Mouse (Mus musculus) layer of hippocampus, postnatal 10 days (tissue): Measurements from ENCODE around the gene Wipf2. TPM values are rescaled to one million over a fixed set of nuclear protein-coding genes. Genes with fewer than 3 reads are reported as not detected.

Experiments used
- DNase-seq, 2 experiments: peaks; one replicate each; pipeline ENCODE4 v3.0.0; 2021; ENCODE audit warnings: low spot score in 2 of 2
- total RNA-seq, 2 experiments: library from RNA; stranded (reverse); gene quantifications; 2 replicates each; pipeline ENCODE4 v1.2.3; 2021

Wipf2 gene
- total RNA-seq, 2 experiments from 2014 or later: 29.7 to 30.9 TPM

DNA sequence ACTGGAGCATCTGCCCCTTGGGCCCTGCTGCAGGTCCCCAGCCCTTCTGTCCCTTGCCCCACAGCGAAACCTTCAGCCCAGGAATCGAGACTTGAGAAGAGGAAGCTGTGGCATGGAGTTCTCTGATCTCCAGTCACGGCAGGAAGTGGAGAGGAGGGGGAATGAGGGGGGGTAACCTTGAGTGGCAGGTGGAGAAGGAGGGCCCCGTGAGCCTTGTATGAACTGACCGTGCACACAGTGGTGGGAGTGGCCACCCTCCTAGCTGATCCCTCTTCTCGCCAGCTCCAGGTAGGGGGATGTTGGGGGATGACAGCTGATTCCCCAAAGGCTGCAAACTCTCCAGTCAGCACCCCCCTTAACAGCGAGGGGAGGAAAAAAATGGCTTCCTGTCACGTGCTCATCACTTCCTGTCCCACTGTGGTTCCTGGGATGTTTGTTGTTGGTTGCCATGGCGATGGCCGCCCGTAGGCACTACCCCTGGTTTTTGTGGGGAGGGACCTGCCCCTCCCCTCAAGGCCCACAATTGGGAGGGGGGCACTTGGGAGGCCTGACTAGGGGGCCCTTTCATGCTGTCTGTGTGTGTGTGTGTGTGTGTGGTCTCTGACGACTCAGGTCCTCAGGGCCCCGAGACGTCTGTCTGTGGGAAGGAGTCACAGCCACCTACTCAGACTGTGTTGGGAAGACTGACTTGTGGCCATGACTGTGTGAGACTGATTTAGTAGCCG, 78.5 kb downstream of the Wipf2 start:
- DNase-seq: peak; percentile 70 to 73

DNA sequence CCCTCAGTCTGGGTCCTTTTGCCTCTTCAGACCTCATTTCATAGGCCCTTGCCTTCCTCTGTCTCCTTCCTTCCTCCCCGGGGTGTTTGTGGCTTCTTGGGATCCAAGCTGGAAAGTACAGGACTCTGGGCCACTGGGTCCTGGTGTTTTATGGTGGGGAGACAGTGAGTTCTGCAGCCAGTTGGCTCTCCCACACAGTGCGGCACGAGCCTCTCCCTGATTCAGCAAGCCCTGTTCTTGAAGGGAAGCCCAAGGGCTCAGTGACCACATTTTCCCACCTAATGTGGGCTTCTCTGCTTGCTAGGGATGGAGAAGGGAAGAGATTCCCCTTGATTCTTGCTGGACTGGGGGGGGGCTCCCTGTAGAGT, 79.1 kb downstream of the Wipf2 start:
- no peak for DNase-seq

DNA sequence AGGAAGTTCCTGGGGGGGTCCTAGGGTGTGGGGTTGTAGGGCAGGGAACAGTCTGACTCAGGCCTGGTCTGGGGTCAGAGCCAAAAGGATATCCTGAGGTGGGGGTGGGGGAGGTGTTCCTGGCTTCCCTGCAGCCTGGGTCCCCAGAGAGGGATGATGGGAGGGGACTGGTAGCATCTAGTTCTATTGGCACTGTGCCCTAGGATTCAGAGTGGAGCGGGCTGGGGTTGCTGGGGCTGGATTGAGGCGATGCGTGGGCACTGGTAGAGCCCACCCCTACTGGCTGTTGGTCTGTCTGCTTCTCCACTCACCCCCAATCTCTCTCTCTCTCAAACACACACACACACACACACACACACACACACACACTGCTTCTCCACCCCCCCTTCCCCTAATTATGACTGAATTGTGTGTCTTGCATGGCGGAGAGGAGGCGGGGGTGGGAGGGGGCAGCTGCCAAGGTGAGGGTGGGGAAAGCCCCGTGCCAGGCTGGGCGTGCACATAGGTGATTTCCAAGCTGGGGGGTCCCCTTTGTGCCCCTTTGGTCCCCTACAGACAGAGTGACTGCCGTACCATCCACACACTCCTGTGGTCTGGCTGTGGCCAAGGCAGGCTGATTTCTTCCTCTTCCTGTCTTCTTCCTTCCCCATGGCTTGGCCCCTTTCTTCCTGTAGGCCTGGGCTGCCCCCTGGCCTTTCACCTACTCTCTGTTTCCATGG, 79.6 kb downstream of the Wipf2 start:
- no peak for DNase-seq

DNA sequence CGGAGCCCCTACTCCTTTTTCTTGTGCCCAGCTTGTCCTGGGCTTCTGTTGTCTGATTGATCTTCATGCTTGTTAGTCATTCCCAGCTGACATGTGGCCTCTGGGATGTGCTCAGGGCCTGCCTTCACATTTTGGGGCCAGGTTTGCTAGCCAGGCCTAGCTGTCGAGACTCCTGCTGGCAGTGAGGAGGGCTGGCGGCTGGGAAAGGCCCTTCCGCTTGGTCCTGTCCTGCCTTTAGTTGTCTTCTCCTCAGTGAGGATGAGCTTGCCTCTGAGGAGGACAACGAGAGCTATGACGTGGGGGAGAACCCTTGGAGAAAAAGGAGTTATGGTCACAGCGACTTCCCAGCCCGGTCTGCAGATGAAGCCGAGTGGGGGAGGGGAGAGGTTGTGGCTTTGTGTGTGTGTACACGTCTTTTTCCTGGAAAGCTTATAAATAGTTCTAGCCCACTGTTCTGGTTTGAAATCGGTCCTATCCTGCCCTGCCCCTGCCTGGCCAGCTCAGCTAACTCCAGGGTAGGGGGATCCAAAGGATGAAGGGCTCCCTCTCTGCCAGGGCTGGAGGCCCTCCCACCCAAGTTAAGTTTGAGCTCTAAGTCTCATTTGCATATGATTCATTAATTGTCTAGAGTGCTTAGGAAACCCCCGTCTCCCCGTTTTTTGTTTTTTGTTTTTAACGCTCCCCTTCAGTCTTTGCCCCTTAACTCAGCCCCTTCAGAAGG, 80.5 kb downstream of the Wipf2 start:
- DNase-seq: peak in 1 of 2 experiments; percentile 23

DNA sequence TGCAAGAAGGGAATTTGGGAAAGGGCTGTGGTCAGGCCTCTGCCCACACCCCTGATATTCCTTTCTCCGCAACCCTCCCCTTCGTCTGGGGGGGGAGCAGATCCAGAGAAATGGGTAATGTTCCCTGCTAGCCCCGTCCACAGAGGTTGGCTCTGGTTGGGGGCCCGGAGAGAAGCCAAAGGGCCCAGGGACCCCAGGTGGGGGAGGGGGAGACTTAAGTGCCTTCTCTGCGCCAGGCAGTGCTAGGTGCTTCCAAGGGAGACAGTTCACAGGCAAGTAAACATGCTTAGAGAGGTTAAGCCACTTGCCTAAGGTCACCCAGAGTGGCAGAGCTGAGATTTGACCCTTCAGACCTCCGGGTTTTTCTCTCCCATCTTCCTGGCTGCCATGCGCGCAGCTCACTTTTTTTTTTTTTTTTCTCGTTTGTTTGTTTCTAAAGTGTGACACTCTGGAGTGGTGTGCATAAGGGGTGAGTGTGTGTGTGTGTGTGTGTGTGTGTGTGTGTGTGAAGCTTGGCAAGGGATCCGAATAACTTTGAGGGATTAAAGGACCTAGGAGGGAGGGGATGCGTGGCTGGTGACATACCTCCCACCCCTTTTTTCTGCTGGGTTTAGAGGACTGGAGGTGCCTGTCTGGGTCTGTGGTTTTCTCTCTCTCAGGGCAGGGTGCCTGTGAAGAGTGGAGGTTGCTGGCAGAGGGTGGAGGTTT, 81.6 kb downstream of the Wipf2 start:
- DNase-seq: no peak

DNA sequence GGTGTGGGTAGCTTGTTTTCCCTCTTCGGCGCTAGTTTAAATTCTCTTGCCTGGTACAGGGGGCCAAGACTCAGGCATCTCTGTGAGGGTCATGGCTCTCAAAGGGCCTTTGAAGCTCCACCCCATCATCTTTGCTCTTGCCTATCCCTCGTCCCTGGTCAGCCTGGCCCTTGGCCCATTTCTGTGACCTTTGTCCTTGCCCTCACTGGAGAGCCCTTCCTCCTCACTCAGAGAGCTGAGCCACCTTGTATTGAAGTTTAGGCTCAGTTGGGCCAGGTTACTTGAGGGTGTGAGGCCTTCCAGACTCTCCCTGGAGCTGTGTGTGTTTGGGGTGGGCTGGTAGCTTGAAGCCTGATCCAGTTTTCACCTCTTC, 82.2 kb downstream of the Wipf2 start:
- no peak for DNase-seq

DNA sequence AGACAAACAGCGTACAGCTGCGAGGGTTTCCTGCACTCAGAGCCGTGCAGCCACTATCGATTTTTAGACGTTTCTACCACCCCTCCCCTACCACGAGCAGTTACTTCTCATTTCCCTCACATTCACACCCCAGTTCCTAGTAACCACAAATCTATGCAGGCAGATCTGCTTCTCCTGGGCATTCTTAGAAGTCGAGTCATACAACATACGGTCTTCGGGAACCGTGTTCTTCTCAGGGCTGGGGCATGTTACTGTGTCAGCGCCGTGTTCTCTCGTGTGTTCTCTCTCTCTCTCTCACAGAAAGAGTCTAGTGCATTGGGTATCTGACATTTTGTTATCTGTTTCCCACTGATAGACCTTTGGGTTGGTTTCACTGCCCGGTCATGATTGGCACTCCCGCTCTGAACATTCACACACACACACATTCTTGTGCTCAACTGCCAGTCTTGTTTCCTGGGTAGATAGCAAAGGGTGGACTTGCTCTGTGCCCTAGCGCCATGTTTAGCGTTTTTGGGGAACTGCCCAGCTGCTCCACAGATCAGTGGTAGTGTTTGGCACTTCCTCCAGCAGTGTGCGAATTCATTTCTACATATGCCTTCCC, 84.6 kb downstream of the Wipf2 start:
- no peak for DNase-seq

DNA sequence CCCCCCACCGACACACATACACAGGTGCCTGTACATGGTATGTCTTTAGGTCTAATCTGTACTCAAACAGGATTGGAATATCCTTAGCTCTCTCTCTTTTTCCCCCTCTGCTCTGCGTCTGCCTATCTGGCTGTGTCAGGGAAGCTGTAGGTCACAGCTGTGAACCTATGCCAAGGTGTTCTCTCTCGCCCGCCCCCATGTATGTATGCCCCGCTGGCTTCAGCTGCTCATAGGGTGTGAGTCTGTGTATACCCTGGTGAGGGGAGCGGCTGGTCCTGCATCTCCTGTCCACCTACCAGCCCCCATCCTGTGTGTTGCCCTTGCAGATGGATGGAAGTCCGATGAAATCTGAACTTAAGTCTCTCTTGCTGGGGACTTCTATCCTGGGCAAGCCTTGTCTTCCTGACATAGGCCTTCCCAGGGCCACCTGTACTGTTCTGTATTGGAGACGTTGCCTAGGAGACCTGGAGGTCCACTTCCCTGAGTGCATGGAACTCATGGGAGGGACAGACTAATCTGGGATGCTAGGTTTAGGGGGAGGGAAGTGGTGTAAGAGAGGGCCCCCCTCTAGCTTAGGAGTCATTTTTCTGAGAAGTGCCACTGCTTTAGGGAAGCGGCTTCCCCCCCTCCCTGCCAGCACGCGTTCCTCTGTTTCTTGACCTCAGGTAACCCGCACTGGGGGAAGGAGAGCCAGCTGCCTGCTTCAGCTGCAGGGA, 86.0 kb downstream of the Wipf2 start:
- DNase-seq: no peak

DNA sequence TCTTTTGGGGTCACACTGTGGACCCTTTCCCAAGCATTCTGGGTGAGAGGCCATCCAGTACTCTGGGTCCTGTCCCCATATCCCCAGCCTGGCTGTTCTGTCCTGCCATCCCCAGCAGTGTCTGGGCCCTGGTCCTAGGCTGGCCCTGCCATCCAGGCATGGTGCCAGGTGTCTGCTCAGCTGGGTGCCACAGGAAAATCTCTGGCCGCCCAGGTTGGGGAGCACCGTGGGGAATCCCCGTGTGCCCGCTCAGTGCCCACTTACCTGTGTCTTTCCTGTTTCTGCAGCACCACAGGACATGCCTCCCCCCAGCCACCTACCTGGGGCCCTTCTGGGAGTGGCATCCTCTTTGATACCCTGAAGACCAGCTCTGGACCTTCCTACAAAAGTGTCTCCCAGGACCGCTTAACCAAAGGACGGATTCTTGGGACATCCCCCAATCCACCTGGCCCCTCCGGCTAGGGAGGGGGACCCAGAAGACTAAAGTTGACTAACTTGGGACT, 86.6 kb downstream of the Wipf2 start:
- peak in 1 of 2 experiments; percentile 33 for DNase-seq

DNA sequence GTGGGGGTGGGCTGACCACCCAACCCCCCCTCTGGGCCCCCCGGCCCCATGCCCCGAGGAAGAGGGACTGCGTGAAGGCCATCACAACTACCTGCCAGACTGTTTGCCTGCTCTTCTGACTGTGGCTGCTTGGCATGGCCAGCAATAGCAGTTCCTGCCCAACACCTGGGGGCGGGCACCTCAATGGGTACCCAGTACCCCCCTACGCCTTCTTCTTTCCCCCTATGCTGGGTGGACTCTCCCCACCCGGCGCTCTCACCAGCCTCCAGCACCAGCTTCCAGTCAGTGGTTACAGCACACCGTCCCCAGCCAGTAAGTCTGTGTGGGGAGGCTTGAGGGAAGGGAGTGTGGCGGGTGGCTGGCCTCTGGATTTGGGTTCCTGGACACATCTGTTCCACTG, 87.0 kb downstream of the Wipf2 start:
- DNase-seq: no peak

DNA sequence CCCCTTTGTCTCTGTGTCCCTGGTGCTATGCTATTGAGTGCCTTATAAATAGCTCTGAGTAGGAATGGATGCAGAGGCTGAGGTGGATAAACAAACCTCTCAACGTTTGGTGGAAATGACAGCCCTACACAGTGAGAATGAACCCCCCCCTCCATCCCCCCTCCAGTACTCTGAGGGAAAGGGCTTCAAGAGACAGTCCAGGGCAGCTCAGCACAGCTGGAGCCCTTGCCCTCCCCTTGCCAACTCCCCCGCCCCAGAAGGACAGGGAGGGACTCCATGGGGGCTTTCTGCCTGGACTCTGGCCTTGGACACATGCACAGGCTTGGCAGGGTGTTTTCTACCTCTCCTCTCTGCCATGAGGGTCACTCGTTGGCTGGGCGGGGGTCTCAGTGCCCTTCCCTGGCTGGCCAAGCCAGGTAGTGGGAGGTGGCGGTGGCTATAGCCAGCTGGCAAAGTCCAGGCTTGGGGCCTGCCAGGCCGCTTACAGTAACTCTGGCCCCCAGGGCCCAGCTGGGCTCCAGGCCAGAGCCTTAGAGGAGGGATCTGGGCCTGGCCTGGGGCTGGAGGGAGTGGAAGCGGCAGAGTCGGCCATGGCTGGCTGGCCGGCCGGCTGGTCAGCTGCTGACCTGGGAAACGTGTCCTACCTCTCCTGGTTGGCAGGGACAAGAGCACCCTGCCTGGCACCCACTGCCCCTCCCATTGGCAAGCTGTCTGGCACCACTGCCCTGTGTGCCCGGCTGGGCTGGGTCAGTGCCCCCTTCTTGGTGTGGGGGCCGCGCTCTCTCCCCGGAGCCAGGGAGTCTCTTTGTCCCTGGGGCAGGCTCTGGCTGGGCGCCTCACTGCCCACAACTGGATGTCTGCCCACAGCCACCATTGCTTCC, 87.8 kb downstream of the Wipf2 start:
- DNase-seq: peak; percentile 74 to 80

DNA sequence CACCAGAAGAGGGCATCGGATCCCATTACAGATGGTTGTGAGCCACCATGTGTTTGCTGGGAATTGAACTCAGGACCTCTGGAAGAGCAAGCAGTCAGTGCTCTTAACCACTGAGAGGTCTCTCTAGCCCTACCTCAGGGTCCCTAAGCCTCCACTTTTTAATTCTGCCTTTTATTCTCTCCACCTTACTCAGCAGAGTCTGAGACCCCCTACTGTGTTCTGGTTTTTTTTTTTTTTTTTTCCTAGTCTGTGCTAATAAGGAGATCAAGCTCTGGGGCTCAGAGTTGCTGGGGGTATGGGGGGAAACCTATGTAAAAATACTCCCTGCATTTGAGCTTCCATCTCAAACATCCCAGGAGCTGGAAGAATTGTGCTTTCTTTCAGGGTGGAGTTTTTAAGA, 88.7 kb downstream of the Wipf2 start:
- no peak for DNase-seq

DNA sequence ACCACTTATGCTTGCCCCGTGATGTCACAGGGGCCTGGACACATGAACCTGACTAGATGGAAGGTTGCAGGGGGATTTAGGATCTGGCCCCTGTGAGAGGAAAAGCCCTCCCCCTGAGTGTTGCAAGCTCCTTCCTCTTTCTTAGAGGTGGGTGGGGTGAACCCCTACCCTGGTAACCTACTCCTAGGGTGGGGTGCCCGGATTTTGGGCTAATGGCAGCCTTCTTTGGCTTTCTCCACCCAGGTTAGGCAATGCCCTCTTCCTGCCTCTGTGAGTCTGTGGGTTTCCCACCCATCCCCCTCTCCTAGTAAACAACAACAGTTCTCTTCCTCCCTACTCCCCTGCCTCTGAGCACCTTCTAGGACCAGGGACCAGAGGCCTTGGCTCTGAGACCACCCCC, 89.3 kb downstream of the Wipf2 start:
- DNase-seq: no peak

DNA sequence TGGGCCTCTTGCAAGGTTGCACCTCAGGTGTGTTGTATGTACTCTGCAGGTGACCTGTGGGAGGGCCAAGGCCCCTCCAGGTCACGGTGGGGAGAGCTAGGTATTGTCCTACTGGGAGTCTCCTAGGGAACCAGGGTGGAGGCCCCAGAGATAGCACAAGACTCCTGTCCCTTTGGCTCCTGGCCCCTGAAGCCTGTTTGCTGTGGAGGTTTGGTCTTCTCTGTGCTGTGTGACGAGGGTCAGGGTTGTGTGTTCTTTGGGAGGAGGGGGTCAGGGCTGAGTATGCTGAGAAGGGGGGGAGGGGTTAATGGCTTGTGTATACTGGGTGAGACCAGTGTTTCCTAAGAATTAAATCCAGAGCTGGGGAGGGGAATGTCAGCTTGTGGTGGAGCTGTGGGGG, 89.9 kb downstream of the Wipf2 start:
- DNase-seq: no peak

DNA sequence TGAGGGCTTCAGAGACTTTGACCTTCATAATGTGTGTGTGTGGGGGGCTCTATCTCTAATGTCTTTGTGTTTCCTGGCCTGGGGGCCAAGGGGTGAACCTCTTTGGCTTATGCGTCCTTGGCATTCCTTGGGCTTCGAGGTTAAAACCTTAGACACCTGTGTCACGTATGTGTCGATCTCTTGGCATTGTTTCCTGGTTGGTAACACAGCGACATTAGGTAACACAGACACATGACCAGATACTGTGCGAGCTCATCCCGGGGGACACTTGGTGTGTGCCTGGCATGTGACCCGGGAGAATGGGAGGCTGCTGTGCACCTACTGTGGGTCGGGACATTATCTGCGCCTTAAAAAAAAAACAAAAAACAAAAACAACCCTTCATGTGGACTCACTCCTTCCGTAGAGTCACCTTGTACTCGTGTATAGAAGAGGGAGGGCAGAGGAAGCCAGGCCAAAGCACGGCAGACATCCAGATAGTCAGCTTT, 90.4 kb downstream of the Wipf2 start:
- no peak for DNase-seq

DNA sequence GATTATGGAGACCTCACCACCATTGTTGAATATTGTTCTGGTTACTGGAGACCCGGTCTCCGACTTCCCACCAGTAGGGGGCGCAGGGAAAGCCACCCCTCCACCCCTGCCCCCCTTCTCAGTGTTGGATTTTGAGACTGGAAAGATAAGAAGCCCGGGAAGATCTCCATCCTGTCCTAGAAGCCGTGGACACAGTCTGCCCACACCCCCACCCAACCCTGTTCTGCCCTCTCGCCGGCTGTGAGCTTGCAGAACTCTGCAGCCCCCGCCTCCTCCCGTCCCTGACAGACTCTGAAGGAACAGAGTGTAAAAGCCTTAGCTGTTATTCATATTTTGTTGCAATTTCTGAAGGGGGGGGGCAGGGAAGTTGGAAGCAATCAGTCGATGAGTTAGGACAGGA, 90.9 kb downstream of the Wipf2 start:
- peak in 1 of 2 experiments; percentile 80 for DNase-seq
